Mouse (Mus musculus): ENCODE results near the gene Itprip.
"Not testable (repeated sequence)": the region's sequence is repeated elsewhere in the genome, so short reads cannot be mapped to it uniquely, and the experiment has no call there.

Gene Itprip

DNA sequence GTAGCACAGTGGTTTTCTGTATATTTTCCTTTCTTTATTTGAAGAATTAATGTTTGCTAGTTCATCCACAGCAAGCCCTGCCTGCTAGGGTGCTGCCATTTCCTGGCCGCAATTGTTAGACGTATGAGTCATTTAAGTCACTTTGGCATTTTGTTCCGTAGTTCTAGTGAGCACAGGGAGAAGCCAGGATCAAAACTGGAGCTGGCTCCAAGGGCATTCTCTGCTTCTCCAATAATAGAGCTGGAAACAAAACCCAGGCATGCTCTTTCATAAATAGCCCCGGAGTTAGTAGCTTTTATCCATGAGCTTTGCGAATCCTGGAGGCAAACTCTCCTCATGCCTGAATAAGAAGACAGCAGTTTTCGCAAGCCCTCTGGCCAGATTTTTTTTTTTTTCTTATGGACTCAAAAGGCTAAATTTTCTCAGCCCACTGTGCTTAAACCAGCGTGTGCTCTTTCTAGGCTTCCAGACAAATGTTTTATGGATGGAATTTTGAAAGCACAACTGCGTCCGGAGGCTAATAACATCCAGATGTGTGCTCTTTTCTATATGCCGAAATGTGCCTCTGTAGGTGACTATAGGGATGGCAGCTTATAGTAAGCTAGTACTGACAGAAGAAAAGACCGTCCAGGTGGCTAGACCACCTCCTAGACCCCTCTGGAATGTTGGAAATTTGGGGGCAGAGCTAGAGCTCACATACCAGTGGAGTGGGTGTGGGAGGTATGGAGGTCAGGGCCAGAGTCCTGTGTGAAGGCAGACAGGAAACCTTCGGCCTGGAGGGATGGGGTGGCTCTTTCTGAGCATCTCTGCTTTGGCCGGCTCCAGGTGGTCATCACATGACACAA is 64.9 kb downstream of the Itprip start:
- DNase-seq (ENCODE audit: low spot score in 2 of 2), result no peak

DNA sequence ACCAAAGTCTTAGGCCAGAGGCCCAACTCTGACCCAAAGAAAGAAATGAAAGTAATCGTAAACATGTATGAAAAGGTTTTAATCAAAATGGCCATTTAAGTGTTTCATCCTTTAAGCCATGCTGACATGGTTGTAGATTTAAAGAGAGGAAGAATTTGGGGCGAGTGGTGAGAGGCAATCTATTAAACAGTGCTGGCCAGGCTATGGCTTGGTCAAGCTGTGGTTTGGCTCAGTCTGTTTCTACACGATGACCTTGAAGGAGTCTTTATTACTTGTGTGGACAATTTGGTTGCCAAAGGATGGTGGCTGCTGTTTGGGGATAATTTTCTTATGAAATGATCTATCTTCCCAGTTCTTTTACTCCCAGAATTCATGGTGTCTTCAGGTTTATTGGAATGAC is 66.0 kb downstream of the Itprip start:
- DNase-seq (ENCODE audit: low spot score in 2 of 2), result no peak

DNA sequence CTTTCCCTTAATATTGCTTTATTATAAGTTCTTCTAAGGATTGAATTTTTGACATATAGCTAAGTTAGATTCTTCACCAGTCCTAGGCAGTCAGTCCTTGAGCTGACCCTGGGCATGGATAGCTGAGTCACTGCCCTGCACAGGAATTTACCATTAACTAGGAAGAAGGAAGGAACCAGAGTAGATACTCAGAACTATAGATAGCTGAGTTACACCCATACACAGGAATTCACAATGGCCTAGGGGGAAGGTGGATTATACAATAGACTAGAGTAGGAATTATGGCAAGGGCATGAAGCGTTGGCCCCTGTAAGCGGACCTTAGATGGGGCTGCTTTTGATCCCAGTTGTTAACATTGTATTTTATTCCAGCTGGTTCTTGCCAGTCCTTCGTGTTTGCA is 67.0 kb downstream of the Itprip start:
- DNase-seq (ENCODE audit: low spot score in 2 of 2), result not testable (repeated sequence)

DNA sequence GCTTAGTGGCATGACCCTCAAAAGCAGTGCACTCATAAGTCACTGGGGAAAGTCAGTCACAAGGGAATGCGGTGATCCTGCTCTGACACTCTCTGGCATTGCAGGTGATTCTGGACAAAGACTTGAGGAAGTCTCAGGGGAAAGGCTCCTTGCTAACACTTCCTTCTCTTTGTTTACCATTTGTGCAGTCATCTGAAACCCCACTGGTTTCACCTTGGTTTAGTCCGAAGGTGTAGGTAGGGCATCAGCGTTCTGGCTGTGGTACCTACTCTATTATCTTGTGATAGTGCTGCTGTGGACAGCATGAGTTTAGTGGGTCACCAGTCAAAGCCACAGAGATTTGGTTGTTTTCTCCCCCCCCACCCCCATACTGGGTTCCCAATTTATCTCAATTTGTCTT is 69.4 kb downstream of the Itprip start:
- no peak for DNase-seq (ENCODE audit: low spot score in 2 of 2)
